Mouse (Mus musculus): ENCODE results near the gene Samd1.

Gene Samd1

GRCm38 (mm10) chr8:83997511-83998141, at the start of gene Samd1:
TSS of gene Samd1 (plus strand) at chr8:83997672.
- peak; percentile 81 for DNase-seq (ENCODE audit: low spot score)

- no peak for DNase-seq (ENCODE audit: low spot score)
These were observed 42.7 kb upstream of the Samd1 start for GRCm38 (mm10) chr8:83954749-83955105.

- peak; percentile 100 for DNase-seq (ENCODE audit: low spot score)
These were observed 42.1 kb upstream of the Samd1 start, which contains the start of the genes Gm10644 and Asf1b for GRCm38 (mm10) chr8:83955106-83955957. TSS of gene Gm10644 (minus strand) at chr8:83955205. TSS of gene Asf1b (plus strand) at chr8:83955507.

DNA sequence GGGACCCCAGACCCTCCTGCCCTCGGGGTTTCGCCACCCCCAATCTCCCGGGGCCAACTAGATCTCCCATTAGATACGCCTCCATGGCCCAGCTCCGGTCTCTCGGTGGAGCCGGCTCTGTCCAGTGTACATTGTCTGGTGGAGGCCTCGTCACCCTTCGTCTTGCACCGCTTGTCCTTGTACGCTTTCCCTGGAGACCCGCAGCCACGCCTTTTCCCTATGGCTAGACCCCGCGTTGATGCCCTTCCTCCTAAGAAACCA, 41.6 kb upstream of the Samd1 start:
- peak; percentile 45 for DNase-seq (ENCODE audit: low spot score)

DNA sequence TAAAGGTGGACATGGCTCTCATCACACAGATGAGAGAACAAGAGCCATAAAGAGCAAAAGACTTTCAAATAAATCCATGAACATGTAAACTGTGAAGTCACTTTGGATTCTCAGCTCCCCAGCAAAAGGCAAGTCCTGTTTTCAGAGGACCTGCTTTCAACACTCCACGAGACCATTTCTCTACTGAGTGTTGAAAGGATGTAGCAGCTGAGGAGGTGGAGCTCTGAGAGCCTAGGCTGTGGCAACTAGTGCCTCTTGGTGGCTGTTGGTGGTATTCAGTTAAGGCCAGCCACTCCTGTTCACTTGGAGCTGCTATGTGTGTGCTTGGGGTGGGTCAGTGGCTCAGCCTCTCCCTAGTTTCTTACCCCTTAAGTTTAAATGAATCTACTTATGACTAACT, 40.7 kb upstream of the Samd1 start:
- DNase-seq (ENCODE audit: low spot score) = peak; percentile 78

DNA sequence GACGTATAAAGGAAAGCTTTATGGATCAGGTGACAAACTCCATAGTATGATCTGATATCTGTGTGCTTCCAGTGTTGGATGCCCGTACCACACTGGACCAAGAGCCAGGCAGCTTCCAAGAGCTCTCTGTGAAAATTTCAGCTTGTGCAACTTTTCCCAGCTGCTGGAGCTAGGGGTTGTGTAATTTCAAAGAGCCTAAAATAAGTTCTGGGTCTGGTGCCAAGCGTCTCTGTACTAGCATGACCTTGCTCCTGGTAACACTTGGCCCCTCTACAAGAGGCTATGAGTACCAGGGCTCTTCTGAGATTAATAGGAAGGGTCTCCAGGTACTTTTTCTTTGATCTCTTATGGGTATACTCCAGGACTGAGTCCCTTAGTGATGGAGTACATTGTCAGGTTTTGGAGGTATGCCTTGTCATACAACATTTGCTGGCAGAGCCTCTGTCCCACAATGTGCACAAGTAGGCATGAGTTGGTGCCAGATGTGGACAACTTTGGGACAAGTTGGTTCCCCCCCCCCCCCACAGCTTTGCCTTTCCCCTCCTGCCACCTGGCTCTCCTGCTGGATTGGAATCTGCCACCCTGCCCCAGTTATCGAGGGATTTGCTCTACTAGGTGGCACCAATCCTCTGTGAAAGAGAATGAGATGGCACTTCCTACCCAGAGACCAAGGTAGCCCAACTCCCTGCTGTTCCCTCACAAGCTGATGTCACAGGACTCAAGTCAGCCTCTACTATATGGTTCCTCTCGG, 33.3 kb upstream of the Samd1 start:
- DNase-seq (ENCODE audit: low spot score) = no peak

DNA sequence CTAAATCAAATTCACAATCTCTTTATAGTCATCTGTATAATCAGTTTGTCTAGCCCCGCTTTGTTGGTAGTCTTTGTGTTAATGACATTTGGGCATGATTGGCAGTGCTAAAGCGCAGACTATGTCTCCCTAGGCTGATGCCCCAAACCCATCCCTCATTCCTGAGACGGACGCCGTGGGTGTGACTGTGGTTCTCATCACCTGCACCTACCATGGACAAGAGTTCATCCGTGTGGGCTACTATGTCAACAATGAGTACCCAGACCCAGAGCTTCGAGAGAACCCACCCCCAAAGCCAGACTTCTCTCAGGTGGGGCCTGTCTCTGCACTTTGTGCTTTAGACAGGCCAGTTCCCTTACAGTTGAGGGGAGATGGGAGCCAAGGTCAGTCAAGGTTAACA, 29.8 kb upstream of the Samd1 start:
- no peak for DNase-seq (ENCODE audit: low spot score)

- no peak for DNase-seq (ENCODE audit: low spot score)
These were observed 26.4 kb upstream of the Samd1 start for GRCm38 (mm10) chr8:83971121-83971520.

GRCm38 (mm10) chr8:83971661-83972060, 25.8 kb upstream of the Samd1 start:
- DNase-seq (ENCODE audit: low spot score) = no peak

GRCm38 (mm10) chr8:83972150-83973120, 25.0 kb upstream of the Samd1 start, which contains the start of gene Prkaca:
TSS of gene Prkaca (plus strand) at chr8:83972993.
- DNase-seq (ENCODE audit: low spot score) = peak; percentile 99

GRCm38 (mm10) chr8:83973161-83974031, 24.1 kb upstream of the Samd1 start:
- DNase-seq (ENCODE audit: low spot score) = peak; percentile 32

- DNase-seq (ENCODE audit: low spot score) = no peak
These were observed 23.0 kb upstream of the Samd1 start for GRCm38 (mm10) chr8:83974521-83974920.

- DNase-seq (ENCODE audit: low spot score) = peak; percentile 32
These were observed 21.3 kb upstream of the Samd1 start for GRCm38 (mm10) chr8:83976101-83976630.

DNA sequence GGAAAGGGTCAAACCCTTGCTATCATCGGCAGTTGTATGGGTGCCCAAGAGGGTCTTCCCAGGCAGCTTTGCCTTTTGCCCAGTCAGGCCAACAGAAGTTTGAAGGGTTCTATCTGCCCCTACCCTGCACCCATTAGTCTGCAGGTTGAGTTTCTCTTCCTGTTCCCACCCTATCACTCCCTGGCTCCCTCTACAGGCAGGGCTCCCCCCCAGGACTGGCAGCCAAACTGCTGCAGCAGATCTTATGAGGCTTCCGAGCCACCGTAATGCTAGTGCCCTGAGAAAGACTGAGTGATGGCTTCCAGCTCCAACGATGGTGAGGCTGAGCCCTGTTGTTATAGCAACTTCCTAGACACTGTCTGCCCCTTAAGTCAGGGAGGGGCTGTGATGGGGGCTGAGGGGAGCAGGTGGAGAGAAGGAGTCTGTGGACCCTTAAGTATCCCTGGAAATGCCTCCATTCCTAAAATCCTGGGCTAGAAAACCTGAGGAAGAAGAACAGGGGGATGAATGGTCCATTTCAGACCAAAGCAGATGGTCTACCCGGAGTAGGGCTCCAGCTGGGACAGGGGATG, 20.6 kb upstream of the Samd1 start:
- no peak for DNase-seq (ENCODE audit: low spot score)

- peak; percentile 41 for DNase-seq (ENCODE audit: low spot score)
These were observed 19.8 kb upstream of the Samd1 start for GRCm38 (mm10) chr8:83977646-83978045.

- peak; percentile 52 for DNase-seq (ENCODE audit: low spot score)
These were observed 19.3 kb upstream of the Samd1 start for GRCm38 (mm10) chr8:83978200-83978599.

GRCm38 (mm10) chr8:83980250-83980649, 17.2 kb upstream of the Samd1 start:
- DNase-seq (ENCODE audit: low spot score) = peak; percentile 37

DNA sequence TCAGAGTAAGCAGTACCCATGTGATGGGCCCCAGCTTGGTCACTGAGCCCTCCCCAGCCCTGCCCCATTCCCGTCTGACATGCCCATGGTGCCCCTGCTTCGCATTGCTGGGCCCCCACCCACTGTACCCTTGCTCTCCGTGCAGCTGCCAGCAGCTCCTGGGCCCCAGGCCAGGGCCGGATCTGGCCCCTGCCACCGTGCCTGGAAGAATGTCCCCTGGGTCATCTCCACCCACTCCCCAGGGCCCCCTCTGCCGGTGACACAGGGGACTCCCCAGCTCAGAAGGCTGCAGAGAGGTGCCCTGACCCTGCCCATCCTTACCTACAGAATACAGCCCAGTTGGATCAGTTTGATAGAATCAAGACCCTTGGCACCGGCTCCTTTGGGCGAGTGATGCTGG, 16.6 kb upstream of the Samd1 start:
- DNase-seq (ENCODE audit: low spot score) = peak; percentile 35

- no peak for DNase-seq (ENCODE audit: low spot score)
These were observed 15.9 kb upstream of the Samd1 start for GRCm38 (mm10) chr8:83981533-83981932.

DNA sequence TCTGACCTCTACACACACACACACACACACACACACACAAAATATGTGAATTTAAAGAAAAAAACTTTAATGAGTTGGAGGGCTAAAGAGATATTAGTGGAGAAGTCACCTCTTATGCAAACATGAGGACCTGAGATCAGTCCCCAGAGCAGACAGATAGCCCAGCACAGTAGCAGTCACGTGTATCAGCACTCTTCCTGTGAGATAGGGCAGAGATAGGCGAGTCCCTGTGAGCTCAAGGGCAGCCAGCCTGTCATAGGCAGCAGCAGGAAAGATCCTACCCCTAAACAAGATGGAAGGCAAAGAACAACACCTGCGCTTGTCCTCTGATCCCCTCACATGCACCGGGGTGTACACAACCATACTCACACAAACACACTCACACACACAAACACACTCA, 15.0 kb upstream of the Samd1 start:
- DNase-seq (ENCODE audit: low spot score) = no peak

All from MN1 (cell line).